Mouse (Mus musculus) spleen, postnatal 10 days (tissue): Measurements from ENCODE around the gene 9430038I01Rik.
"Not testable (repeated sequence)": the region's sequence is repeated elsewhere in the genome, so short reads cannot be mapped to it uniquely, and the experiment has no call there.

Experiments
- DNase-seq, 2 experiments: peaks; one replicate each; pipeline ENCODE4 v3.0.0; 2021 to 2022; ENCODE audit warnings: low spot score in 2 of 2

9430038I01Rik gene

GRCm38 (mm10) chr7:137410337-137411197 is at the start of gene 9430038I01Rik:
9430038I01Rik (minus strand) TSS chr7:137410762.
- peak; percentile 93 to 98 for DNase-seq

DNA sequence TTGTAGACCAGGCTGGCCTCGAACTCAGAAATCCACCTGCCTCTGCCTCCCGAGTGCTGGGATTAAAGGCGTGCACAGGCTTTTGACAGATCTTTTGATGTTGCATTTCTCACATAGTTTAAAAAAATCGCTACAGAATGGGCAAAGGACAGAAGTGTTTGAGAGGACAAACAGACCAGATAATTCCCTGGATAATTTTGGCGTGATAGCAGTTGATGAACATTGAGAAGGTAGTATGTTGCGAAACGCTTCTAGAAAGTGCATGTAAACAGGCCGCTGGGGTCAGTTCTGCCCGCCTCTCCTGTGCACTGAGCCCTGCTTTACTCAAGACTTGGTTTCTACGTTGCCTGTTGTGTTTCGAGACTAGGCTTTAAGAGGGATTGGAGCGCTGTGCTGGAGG is 34.8 kb upstream of the 9430038I01Rik start:
- DNase-seq, result no peak

GRCm38 (mm10) chr7:137442951-137443350 is 32.4 kb upstream of the 9430038I01Rik start:
- DNase-seq, result no peak

DNA sequence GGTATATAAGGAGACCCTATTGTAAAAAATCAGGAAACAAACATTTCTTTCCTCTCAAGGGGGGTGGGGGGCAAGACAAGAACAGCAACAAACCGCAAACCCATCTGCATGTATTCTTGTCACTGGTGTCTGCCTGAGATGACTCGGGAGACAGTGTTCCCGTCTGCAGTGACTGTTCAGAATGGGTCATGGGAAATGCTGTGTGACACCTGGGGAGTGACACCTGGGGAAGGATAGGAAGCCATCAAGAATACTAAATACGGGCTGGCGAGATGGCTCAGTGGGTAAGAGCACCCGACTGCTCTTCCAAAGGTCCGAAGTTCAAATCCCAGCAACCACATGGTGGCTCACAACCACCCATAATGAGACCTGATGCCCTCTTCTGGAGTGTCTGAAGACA is 28.4 kb upstream of the 9430038I01Rik start:
- DNase-seq, result not testable (repeated sequence)

GRCm38 (mm10) chr7:137438179-137438550 is 27.6 kb upstream of the 9430038I01Rik start:
- peak in 1 of 2 experiments; percentile 24 for DNase-seq

DNA sequence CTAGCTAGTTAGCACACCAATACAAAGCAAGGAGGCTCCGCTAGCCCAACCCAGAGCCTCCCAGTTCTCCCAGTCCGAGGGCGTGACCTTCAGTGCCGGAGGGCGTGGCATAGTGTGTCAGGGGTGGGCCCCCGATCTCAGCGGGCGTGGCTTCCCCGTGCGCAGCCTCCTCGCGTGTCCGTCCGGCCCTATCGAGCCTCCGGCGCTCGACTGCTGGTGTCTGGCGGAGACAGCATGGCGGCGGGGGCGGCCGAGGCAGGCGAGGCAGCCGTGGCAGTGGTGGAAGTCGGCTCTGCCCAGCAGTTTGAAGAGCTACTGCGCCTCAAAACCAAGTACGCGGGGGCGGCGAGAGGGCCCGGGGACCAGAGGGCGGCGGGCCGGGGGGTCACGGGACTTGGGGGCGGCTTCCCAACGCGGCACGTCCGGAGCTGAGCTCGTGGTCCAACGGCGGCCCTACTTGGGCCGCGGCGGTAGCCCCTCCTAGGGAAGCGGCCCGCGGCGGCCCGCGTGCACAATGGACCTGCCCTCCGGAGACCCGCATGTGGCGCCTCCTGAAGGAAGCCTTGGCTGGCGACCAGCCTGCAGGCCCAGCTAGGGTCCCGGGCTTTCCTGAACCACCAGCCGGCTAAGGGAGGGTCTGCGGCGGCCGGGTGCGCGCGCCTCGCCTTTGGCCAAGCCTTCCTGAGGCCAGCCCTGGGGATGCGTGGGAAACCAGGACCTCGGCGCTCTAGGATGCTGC is 27.0 kb upstream of the 9430038I01Rik start, which contains the start of gene Glrx3:
TSS of gene Glrx3 (plus strand) at position 175 of the 739 bp plus-strand sequence.
- DNase-seq, result peak; percentile 87 to 96

DNA sequence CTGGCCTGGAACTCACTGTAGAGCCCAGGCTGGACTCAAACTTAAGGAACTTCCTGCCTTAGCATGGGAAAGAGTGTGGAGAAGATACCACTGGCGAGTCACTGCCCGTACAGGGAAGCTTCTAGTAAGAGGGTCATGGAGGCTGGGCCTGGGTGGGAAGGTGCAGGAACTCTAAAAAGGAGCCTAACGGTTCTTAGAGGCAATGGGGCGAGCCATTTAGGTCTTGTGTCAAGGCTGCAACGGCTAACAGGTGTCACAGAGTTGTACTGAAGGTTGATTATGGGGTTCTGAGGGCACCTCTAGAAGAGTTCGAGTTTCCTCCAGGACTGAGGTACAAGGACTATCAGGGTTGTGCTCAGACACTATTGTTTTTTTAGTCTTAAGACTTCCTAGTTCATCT is 26.3 kb upstream of the 9430038I01Rik start:
- no peak for DNase-seq

DNA sequence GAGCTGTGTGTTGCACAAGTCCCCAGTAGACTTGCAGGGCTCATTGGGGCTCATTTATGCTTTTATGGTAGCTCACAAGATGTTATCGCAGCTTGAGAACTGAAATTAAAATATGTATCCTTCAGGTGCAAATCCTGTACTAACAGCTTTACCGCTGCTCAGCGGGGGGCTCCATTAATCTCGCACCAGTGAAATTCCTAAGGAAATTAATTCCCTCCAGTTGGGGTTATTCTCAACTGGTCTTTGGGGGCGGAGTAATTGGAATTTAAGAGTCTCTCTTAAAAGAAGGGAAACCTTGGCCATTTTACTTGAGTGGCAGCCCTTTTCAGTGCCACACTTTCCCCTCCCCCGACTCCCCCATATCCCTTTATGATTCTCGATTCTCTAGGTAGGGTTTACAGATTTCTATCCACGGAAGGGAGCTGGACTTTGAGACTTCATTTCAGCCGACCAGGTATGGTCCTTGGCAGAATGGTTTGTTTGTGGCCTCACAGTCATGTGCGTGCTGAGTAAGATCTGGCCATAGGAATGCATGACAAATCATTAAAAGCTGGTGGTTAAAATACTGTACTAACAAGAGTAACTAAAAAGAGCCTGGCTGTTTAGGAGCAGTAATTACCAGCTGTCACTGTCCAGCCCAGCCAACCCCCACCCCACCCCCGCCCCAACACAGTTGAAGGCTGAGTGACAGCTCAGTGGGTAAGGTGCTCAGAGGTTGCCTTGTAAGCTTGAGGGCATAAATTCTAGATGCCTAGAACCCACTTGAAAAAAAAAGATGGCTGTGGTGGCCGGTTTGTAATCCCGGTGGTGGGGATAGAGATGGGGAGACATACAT is 21.4 kb upstream of the 9430038I01Rik start:
- DNase-seq, result no peak

GRCm38 (mm10) chr7:137426693-137427092 is 16.1 kb upstream of the 9430038I01Rik start:
- DNase-seq, result no peak

DNA sequence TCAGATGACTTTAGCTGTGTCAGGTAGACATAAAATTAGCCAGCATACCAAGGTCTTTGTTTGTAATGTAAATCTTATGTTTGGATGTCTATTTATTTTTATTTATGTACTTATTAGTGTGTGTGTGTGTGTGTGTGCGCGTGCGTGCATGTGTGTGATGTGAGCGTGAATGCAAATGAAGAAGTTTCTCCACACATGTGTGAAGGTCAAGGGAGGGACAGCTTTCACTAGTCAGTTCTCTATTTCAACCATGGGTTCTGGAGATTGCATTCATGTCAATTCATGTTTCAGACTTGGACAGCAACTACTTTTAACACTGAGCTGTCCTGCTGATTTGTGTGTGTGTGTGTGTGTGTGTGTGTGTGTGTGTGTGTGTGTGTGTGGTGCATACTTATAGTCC is 10.7 kb upstream of the 9430038I01Rik start:
- no peak for DNase-seq

DNA sequence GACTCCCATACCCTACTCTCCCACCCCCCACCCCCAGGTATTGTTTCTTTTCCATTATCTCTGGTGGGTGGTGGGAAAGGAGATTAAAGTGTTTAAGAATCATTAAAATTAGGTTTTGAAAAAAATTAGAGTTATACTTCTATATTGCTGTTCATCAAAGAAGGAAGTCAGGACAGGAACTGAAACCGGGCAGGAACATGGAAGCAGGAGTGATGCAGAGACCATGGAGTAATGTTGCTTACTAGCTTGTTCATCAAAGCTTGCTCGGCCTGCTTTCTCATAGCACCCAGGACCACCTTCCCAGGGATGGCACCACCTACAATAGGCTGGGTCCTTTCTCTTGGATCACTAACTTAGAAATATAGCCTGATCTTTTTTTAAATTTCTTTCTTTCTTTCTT is 10.0 kb upstream of the 9430038I01Rik start:
- DNase-seq, result no peak

GRCm38 (mm10) chr7:137414710-137415109 is 4.1 kb upstream of the 9430038I01Rik start:
- no peak for DNase-seq

- no peak for DNase-seq
These were observed 3.0 kb downstream of the 9430038I01Rik start for GRCm38 (mm10) chr7:137407428-137408058.

DNA sequence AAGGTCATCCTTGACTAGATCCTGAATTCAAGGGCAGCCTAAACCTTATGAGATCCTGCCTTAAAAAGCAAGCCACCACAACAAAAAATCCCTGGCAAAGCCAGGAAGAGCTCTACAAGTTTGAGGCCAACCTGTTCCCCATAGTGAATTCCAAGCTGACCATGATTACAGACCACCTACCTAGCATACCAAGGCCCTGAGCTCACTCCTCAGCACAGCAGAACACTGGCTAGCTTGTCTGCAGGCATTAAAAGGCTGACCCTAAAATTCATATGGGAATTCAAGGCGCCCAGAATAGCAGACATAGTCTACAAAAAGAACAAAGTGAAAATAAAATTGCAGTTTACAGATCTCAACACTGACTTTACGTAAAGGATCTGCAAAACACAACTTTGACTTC is 6.4 kb downstream of the 9430038I01Rik start:
- no peak for DNase-seq

DNA sequence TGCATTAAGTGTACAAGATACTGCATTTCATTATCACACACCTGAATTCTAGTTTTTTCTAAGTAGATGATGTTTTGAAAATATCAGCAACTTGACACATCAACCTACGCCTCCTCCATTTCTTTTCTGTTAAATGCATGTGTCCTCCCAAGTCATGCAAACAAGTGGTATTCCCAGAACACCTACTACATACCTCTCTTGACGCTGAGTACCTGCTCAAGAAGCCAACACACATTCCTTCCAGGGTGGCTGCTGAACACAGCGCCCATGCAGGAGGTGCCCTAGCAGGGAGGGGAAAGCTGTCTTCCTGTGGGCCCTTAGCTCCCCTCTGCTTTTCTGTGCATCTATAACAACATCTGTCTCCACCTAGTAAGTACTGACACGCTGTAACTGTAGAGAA is 11.6 kb downstream of the 9430038I01Rik start:
- DNase-seq, result no peak

- DNase-seq, result no peak
These were observed 13.1 kb downstream of the 9430038I01Rik start for GRCm38 (mm10) chr7:137397361-137397910.

DNA sequence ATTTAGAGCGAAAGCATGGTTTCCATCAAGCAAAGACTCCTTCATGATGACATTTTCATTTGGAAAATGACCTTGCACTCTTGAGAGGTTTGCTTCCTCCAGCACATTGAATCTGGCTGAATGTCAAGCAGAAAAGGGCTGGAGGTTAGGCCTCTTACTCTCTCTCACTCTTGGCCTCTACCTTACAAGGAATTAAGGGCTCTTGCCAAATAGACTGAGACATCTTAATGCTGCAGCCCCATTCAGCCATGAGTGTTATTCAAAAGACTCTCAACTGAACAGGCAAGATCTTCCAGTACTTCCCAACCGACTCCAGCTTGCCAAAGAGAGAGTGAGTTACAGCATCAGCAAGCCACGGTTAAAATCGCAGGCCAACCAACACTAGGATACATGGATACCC is 15.1 kb downstream of the 9430038I01Rik start:
- no peak for DNase-seq

GRCm38 (mm10) chr7:137387863-137388262 is 22.7 kb downstream of the 9430038I01Rik start:
- no peak for DNase-seq

DNA sequence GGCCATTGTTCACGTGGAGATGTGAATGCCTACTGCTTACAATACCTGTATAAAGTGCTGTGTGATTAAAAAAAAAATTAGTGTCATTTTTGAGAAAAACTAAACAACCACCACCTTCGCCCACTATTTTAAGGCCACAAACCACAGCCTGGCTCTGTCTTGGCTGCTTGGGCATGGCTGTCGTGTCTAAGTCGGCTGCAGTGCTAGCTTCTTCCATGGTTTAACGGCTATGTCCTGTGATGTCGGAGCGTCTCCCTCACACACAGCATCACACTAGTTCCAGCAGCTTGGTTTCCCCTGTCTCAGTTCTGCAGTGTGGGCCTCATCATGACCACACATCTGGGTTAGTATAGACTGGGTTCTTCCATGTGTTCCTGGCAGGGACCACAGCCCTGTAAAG is 35.6 kb downstream of the 9430038I01Rik start:
- DNase-seq, result no peak

- no peak for DNase-seq
These were observed 38.8 kb downstream of the 9430038I01Rik start for GRCm38 (mm10) chr7:137371770-137372169.

GRCm38 (mm10) chr7:137370175-137370574 is 40.4 kb downstream of the 9430038I01Rik start:
- DNase-seq, result no peak
